Mouse (Mus musculus): ENCODE data around the gene 2510009E07Rik. TPM values are rescaled to one million over a fixed set of nuclear protein-coding genes. Genes with fewer than 3 reads are reported as not detected.

2510009E07Rik gene
- total and polyA plus RNA-seq, 3 experiments: not detected

- peak; percentile 77 for TF ChIP-seq MAX (IDR thresholded peaks at IDR 0.05; ENCODE audit: low read length)
- TF ChIP-seq GABPA (IDR thresholded peaks at IDR 0.05; ENCODE audit: insufficient replicate concordance, low read depth, low read length): no peak
- TF ChIP-seq USF1 (IDR thresholded peaks at IDR 0.05; ENCODE audit: low read depth, low read length): no peak
- peak; percentile 89 for TF ChIP-seq ZNF384 (IDR thresholded peaks at IDR 0.05; ENCODE audit: low read depth, low read length)
- no peak for TF ChIP-seq CHD1 (IDR thresholded peaks at IDR 0.05; ENCODE audit: low read depth, low read length)
- 0 out of 2 replicates have a peak, but pooled peaks have one; percentile 45 for TF ChIP-seq NRF1 (IDR thresholded peaks at IDR 0.05; ENCODE audit: low read depth, low read length)
- TF ChIP-seq RAD21 (IDR thresholded peaks at IDR 0.05; ENCODE audit: low read depth, low read length): no peak; the same call in 1 of the 2 replicates
- TF ChIP-seq HCFC1 (IDR thresholded peaks at IDR 0.05; ENCODE audit: low read depth, low read length): peak; percentile 14; the same call in 1 of the 2 replicates
- TF ChIP-seq SIN3A (IDR thresholded peaks at IDR 0.05; ENCODE audit: low read length): peak; percentile 93
- peak; percentile 86; the same call in 1 of the 2 replicates for TF ChIP-seq ETS1 (conservative IDR thresholded peaks at IDR 0.05; ENCODE audit: low read depth, low read length)
- peak; percentile 83 for TF ChIP-seq MYC (IDR thresholded peaks at IDR 0.05; ENCODE audit: low read depth, low read length)
- peak; percentile 79 for TF ChIP-seq MAFK (IDR thresholded peaks at IDR 0.05; ENCODE audit: insufficient replicate concordance, low read length)
- TF ChIP-seq SMC3 (IDR thresholded peaks at IDR 0.05; ENCODE audit: low read depth, low read length): 0 out of 2 replicates have a peak, but pooled peaks have one; percentile 20
Observed at GRCm38 (mm10) chr16:21631815-21632222, 62.6 kb downstream of the 2510009E07Rik start (continued).

- peak overlapping the region; percentile 95 for H3K27ac ChIP-seq (ENCODE audit: insufficient read depth, low read depth)
- in situ Hi-C loops (cut with MboI; ENCODE audit: low pct_ligation_motif_present, low pct_unique_long_range_greater_than_20kb, low sequenced_read_pairs) (no loop called here), dilution Hi-C loops (cut with MboI; ENCODE audit: extremely low pct_ligation_motif_present, extremely low pct_unique_long_range_greater_than_20kb, low sequenced_read_pairs) (no loop called here)
- H3K4me3 ChIP-seq (replicated peaks in 1 of 3; ENCODE audit: low read depth in 2 of 3, low read length in 2 of 3, poor library complexity in 1 of 3): no peak overlapping the region
- peak; percentile 92 for DNase-seq (ENCODE audit: extremely low read depth)
- H3K9ac ChIP-seq (ENCODE audit: insufficient read depth, low read depth): peak overlapping the region; percentile 14; the same call in 1 of the 2 replicates
- peaks cover 0 to 3% of the 10 kb centered on the region in 2 experiments for H3K36me3 ChIP-seq (replicated peaks in 1 of 2; ENCODE audit: control insufficient read depth in 1 of 2, insufficient read depth in 1 of 2, low read length in 1 of 2)
- peak overlapping the region; percentile 78 for H3K4me2 ChIP-seq (ENCODE audit: insufficient read depth, low read depth, poor library complexity, severe bottlenecking)
- H3K9me3 ChIP-seq (replicated peaks; ENCODE audit: low read length): peaks cover 4% of the 10 kb centered on the region
- no peaks in the 10 kb centered on the region for H3K27me3 ChIP-seq (replicated peaks)
- no peaks in the 10 kb centered on the region for H3K79me2 ChIP-seq (replicated peaks; ENCODE audit: control insufficient read depth, extremely low read depth, insufficient read depth, poor library complexity, severe bottlenecking)
- no peak for TF ChIP-seq TBP (conservative IDR thresholded peaks at IDR 0.05; ENCODE audit: low read depth, low read length)
- TF ChIP-seq EP300 (IDR thresholded peaks at IDR 0.05; ENCODE audit: low read length): peak; percentile 100
- TF ChIP-seq CHD2 (IDR thresholded peaks at IDR 0.05; ENCODE audit: low read length): peak; percentile 94
- peak; percentile 56; the same call in 1 of the 2 replicates for TF ChIP-seq HCFC1 (IDR thresholded peaks at IDR 0.05; ENCODE audit: low read depth, low read length)
- 0 out of 2 replicates have a peak, but pooled peaks have one; percentile 64 for TF ChIP-seq E2F4 (IDR thresholded peaks at IDR 0.05; ENCODE audit: insufficient replicate concordance, low read depth, low read length)
- TF ChIP-seq MAFK (IDR thresholded peaks at IDR 0.05; ENCODE audit: insufficient replicate concordance, low read length): peak; percentile 83; the same call in 1 of the 2 replicates
- peak; percentile 84 for TF ChIP-seq BHLHE40 (IDR thresholded peaks at IDR 0.05; ENCODE audit: low read depth, low read length)
- TF ChIP-seq ELF1 (IDR thresholded peaks at IDR 0.05; ENCODE audit: low read depth, low read length): peak; percentile 73
- TF ChIP-seq JUND (conservative IDR thresholded peaks at IDR 0.05; ENCODE audit: low read depth, low read length): peak; percentile 100
- TF ChIP-seq NRF1 (IDR thresholded peaks at IDR 0.05; ENCODE audit: low read depth, low read length): no peak
- TF ChIP-seq USF2 (conservative IDR thresholded peaks at IDR 0.05; ENCODE audit: low read depth, low read length): no peak
- TF ChIP-seq MAX (IDR thresholded peaks at IDR 0.05; ENCODE audit: low read length): peak; percentile 74
- peak; percentile 100 for TF ChIP-seq IRF4 (IDR thresholded peaks at IDR 0.05; ENCODE audit: low read depth, low read length)
- peak; percentile 91 for TF ChIP-seq MEF2A (IDR thresholded peaks at IDR 0.05; ENCODE audit: borderline replicate concordance, low read depth, low read length)
- peak; percentile 45; the same call in 1 of the 2 replicates for TF ChIP-seq POLR2A (IDR thresholded peaks at IDR 0.05; ENCODE audit: low read depth, low read length)
- TF ChIP-seq SIN3A (IDR thresholded peaks at IDR 0.05; ENCODE audit: low read length): peak; percentile 78; the same call in 1 of the 2 replicates
- peak; percentile 71; the same call in 1 of the 2 replicates for TF ChIP-seq MAZ (IDR thresholded peaks at IDR 0.05; ENCODE audit: low read depth, low read length)
- peak; percentile 99 for TF ChIP-seq JUN (IDR thresholded peaks at IDR 0.05; ENCODE audit: insufficient read depth, low read depth, low read length)
- peak; percentile 84 for TF ChIP-seq MYC (IDR thresholded peaks at IDR 0.05; ENCODE audit: low read depth, low read length)
- TF ChIP-seq TCF12 (IDR thresholded peaks at IDR 0.05; ENCODE audit: low read depth, low read length): peak; percentile 92
- no peak for TF ChIP-seq PAX5 (IDR thresholded peaks at IDR 0.05; ENCODE audit: low read length)
- 0 out of 2 replicates have a peak, but pooled peaks have one; percentile 36 for TF ChIP-seq ZNF384 (IDR thresholded peaks at IDR 0.05; ENCODE audit: low read depth, low read length)
- peak; percentile 100 for TF ChIP-seq RCOR1 (conservative IDR thresholded peaks at IDR 0.05; ENCODE audit: low read depth, low read length)
- no peak for TF ChIP-seq ZMIZ1 (IDR thresholded peaks at IDR 0.05; ENCODE audit: low read depth, low read length)
- TF ChIP-seq CTCF (conservative IDR thresholded peaks at IDR 0.05 in 1 of 2, IDR thresholded peaks at IDR 0.05 in 1 of 2; ENCODE audit: low read depth in 2 of 2, low read length in 2 of 2): no peak
- TF ChIP-seq ETS1 (conservative IDR thresholded peaks at IDR 0.05; ENCODE audit: low read depth, low read length): peak; percentile 93
- TF ChIP-seq POLR2AphosphoS2 (IDR thresholded peaks at IDR 0.05; ENCODE audit: low read depth, low read length): no peak
- TF ChIP-seq RAD21 (IDR thresholded peaks at IDR 0.05; ENCODE audit: low read depth, low read length): peak; percentile 27
- H3K4me1 ChIP-seq (ENCODE audit: control insufficient read depth in 1 of 2, insufficient read depth in 2 of 2): peaks cover 32 to 78% of the 10 kb centered on the region in 2 experiments
Observed at GRCm38 (mm10) chr16:21630614-21631013, 63.9 kb downstream of the 2510009E07Rik start.
